Mouse (Mus musculus) C2C12 (cell line): Measurements from ENCODE around the gene Nid1.
"Not testable (repeated sequence)": the region's sequence is repeated elsewhere in the genome, so short reads cannot be mapped to it uniquely, and the experiment has no call there.

Experiments used
- CTCF ChIP-seq: IDR thresholded peaks from one replicate; pipeline ENCODE4 v1.5.1; 2011; ENCODE audit not compliant: control insufficient read depth, insufficient read depth, insufficient read length
- FOSL1 ChIP-seq: IDR thresholded peaks from one replicate; pipeline ENCODE4 v1.8.0; 2011; ENCODE audit warnings: mild to moderate bottlenecking, low read length; ENCODE audit not compliant: poor library complexity, insufficient read depth, severe bottlenecking
- MAX ChIP-seq: IDR thresholded peaks from one replicate; pipeline ENCODE4 v1.6.1; 2011; ENCODE audit warnings: mild to moderate bottlenecking, control low read depth

DNA sequence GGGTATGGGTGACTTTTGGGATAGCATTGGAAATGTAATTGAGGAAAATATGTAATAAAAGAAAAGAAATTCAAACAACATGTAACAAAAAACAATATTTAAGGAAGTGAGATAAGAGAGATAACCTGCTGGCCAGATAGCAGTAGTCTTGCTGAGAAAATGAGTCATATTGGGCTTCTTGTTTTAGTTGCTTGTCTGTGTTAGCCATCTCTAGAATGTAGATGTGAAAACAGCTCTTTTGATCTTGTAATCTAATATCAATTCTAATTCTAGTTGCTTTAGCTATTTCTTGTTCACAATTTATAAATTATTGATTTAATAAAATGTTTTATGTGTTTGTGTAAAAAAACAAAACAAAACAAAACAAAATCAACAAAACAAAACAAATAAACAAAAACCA lies 29.9 kb downstream of the Nid1 start:
- TF ChIP-seq FOSL1, CTCF, MAX: not testable (repeated sequence)
